Mouse (Mus musculus) CH12.LX (cell line): Measurements from ENCODE around the gene Zfp282. TPM values are rescaled to one million over a fixed set of nuclear protein-coding genes. Genes with fewer than 3 reads are reported as not detected.

Experiments
- DNase-seq: peaks from one replicate; pipeline ENCODE4 v3.0.0-alpha.2; 2013; ENCODE audit errors: extremely low read depth
- H3K27ac ChIP-seq: 2 replicates; pipeline ENCODE4 v1.5.1; 2012; ENCODE audit warnings: low read depth, mild to moderate bottlenecking, control low read depth, moderate library complexity; ENCODE audit not compliant: insufficient read depth
- H3K27me3 ChIP-seq: replicated peaks from 2 replicates; pipeline ENCODE3; 2012; ENCODE audit warnings: inconsistent platforms
- H3K36me3 ChIP-seq, 2 experiments: replicated peaks in 1 of 2; 2 replicates each; pipeline versions ENCODE3 to v1.6.1; 2012; ENCODE audit warnings: inconsistent platforms in 1 of 2, low read length in 1 of 2, mild to moderate bottlenecking in 1 of 2, mixed read lengths in 1 of 2, moderate library complexity in 1 of 2; ENCODE audit not compliant: control insufficient read depth in 1 of 2, insufficient read depth in 1 of 2
- H3K4me1 ChIP-seq, 2 experiments: 2 replicates each; pipeline ENCODE4 v1.6.1; 2012; ENCODE audit warnings: inconsistent platforms in 1 of 2, moderate library complexity in 1 of 2; ENCODE audit not compliant: insufficient read depth in 2 of 2, control insufficient read depth in 1 of 2
- H3K4me2 ChIP-seq: 2 replicates; pipeline ENCODE4 v1.6.1; 2012; ENCODE audit warnings: low read depth, mild to moderate bottlenecking, control low read depth; ENCODE audit not compliant: poor library complexity, insufficient read depth, severe bottlenecking
- H3K4me3 ChIP-seq, 3 experiments: fragments of 150-350 bp in 1 of 3; sonication (generic) in 1 of 3; replicated peaks in 1 of 3; 2 replicates each; pipeline versions ENCODE3 to v1.5.1; 2011 to 2012; ENCODE audit warnings: low read depth in 2 of 3, low read length in 2 of 3, mild to moderate bottlenecking in 2 of 3, moderate library complexity in 2 of 3, control low read depth in 1 of 3, improper control_type of control experiment in 1 of 3, inconsistent platforms in 1 of 3, mixed read lengths in 1 of 3; ENCODE audit not compliant: poor library complexity in 1 of 3
- H3K79me2 ChIP-seq: replicated peaks from 2 replicates; pipeline ENCODE4 v1.6.1; 2012; ENCODE audit warnings: mild to moderate bottlenecking, moderate library complexity; ENCODE audit not compliant: control insufficient read depth, poor library complexity, insufficient read depth, severe bottlenecking; ENCODE audit errors: extremely low read depth
- H3K9ac ChIP-seq: 2 replicates; pipeline ENCODE4 v1.6.1; 2012; ENCODE audit warnings: low read depth, mild to moderate bottlenecking, control low read depth, moderate library complexity; ENCODE audit not compliant: insufficient read depth
- H3K9me3 ChIP-seq: replicated peaks from 2 replicates; pipeline ENCODE3; 2012; ENCODE audit warnings: low read length, inconsistent platforms, mixed read lengths
- MAX ChIP-seq: IDR thresholded peaks from 2 replicates; pipeline ENCODE4 v1.6.1; 2011; ENCODE audit warnings: low read length, improper control_type of control experiment
- MAZ ChIP-seq: IDR thresholded peaks from 2 replicates; pipeline ENCODE4 v1.6.1; 2012; ENCODE audit warnings: low read depth, mild to moderate bottlenecking, inconsistent platforms, low read length, improper control_type of control experiment, moderate library complexity
- MEF2A ChIP-seq: IDR thresholded peaks from 2 replicates; pipeline ENCODE4 v1.6.1; 2014; ENCODE audit warnings: low read depth, mild to moderate bottlenecking, inconsistent platforms, low read length, improper control_type of control experiment, borderline replicate concordance
- NELFE ChIP-seq: IDR thresholded peaks from 2 replicates; pipeline ENCODE4 v1.6.1; 2011; ENCODE audit warnings: low read depth, low read length, improper control_type of control experiment
- NRF1 ChIP-seq: IDR thresholded peaks from 2 replicates; pipeline ENCODE4 v1.6.1; 2014; ENCODE audit warnings: low read depth, mild to moderate bottlenecking, inconsistent platforms, low read length, improper control_type of control experiment, moderate library complexity
- POLR2A ChIP-seq: IDR thresholded peaks from 2 replicates; pipeline ENCODE4 v1.6.1; 2011; ENCODE audit warnings: low read depth, mild to moderate bottlenecking, improper control_type of control experiment, low read length
- POLR2AphosphoS2 ChIP-seq: IDR thresholded peaks from 2 replicates; pipeline ENCODE4 v1.6.1; 2011; ENCODE audit warnings: low read depth, low read length, improper control_type of control experiment
- RAD21 ChIP-seq: IDR thresholded peaks from 2 replicates; pipeline ENCODE4 v1.6.1; 2011; ENCODE audit warnings: low read depth, mild to moderate bottlenecking, low read length, improper control_type of control experiment, moderate library complexity
- USF1 ChIP-seq: IDR thresholded peaks from 2 replicates; pipeline ENCODE4 v1.6.1; 2014; ENCODE audit warnings: low read depth, mild to moderate bottlenecking, inconsistent platforms, low read length, improper control_type of control experiment
- dilution Hi-C: fragments of 300-500 bp; cut with MboI; formaldehyde crosslinking; loops from 2 replicates; pipeline ENCODE4 v1.14.3; 2020; ENCODE audit warnings: low sequenced_read_pairs; ENCODE audit not compliant: extremely low pct_unique_long_range_greater_than_20kb, extremely low pct_ligation_motif_present
- in situ Hi-C: fragments of 300-500 bp; cut with MboI; formaldehyde crosslinking; loops from 3 replicates; pipeline ENCODE4 v1.14.3; 2019; ENCODE audit warnings: low sequenced_read_pairs, low pct_ligation_motif_present, low pct_unique_long_range_greater_than_20kb, mixed read lengths
- polyA plus RNA-seq: library from polyadenylated mRNA; unstranded; fragments of >175 nt; gene quantifications from 2 replicates; pipeline ENCODE4 v1.2.1, GENCODE M21; 2012; ENCODE audit warnings: low read depth; ENCODE audit not compliant: insufficient read length
- total RNA-seq, 2 experiments: library from RNA; depleted of rRNA; stranded (reverse); fragments of 300-350 nt in 1 of 2; fragments of >200 nt in 1 of 2; gene quantifications; 2 replicates each; pipeline ENCODE4 v1.2.3; 2012 to 2014

Gene Zfp282
- total and polyA plus RNA-seq, 3 experiments: 10.9 to 15.0 (median 14.7) TPM

GRCm38 (mm10) chr6:47954425-47954824 is 77.4 kb downstream of the Zfp282 start (continued):
- TF ChIP-seq USF1 (no peak), MAX (no peak)

GRCm38 (mm10) chr6:47957816-47958215 is 80.8 kb downstream of the Zfp282 start:
- no peaks in the 10 kb centered on the region; the same call in 1 of the 2 replicates for H3K79me2 ChIP-seq
- no peak overlapping the region for H3K4me3 ChIP-seq
- H3K4me2 ChIP-seq: no peak overlapping the region
- peaks cover 8 to 55% of the 10 kb centered on the region in 2 experiments; a peak in 3 of 4 replicates for H3K4me1 ChIP-seq
- in situ Hi-C loops (no loop called here), dilution Hi-C loops (no loop called here)
- no peaks in the 10 kb centered on the region for H3K9me3 ChIP-seq
- no peak for DNase-seq
- no peak overlapping the region for H3K9ac ChIP-seq
- no peaks in the 10 kb centered on the region for H3K27me3 ChIP-seq
- H3K36me3 ChIP-seq: peaks cover 32 to 62% of the 10 kb centered on the region in 2 experiments
- H3K27ac ChIP-seq: no peak overlapping the region
- no peak for TF ChIP-seq POLR2AphosphoS2
- no peak for TF ChIP-seq NELFE
- TF ChIP-seq USF1: no peak
- TF ChIP-seq RAD21: no peak
- TF ChIP-seq NRF1: no peak
- TF ChIP-seq MEF2A: no peak
- no peak for TF ChIP-seq MAZ
- no peak for TF ChIP-seq POLR2A

Other genes starting within 250 kb of the Zfp282 start
- gene Pdia4, start 63.8 kb upstream of the Zfp282 start, total RNA-seq (2012; rRNA removed): 186 and 259 TPM in 2 replicates
- gene Pdia4, start 63.8 kb upstream of the Zfp282 start, total RNA-seq (2014; rRNA removed): 239 and 242 TPM in 2 replicates
- gene Pdia4, start 63.8 kb upstream of the Zfp282 start, polyA plus RNA-seq: 204 and 205 TPM in 2 replicates
- gene Zfp786, start 46.3 kb upstream of the Zfp282 start, total RNA-seq (2012; rRNA removed): 0.55 and 0.89 TPM in 2 replicates
- gene Zfp786, start 46.3 kb upstream of the Zfp282 start, total RNA-seq (2014; rRNA removed): 0.30 and 0.36 TPM in 2 replicates
- gene Zfp786, start 46.3 kb upstream of the Zfp282 start, polyA plus RNA-seq: 0.20 and 0.40 TPM in 2 replicates
- 1.8 and 2.2 TPM in 2 replicates for gene Zfp398, start 41.5 kb upstream of the Zfp282 start, total RNA-seq (2012; rRNA removed)
- gene Zfp398, start 41.5 kb upstream of the Zfp282 start, total RNA-seq (2014; rRNA removed): 1.5 and 1.8 TPM in 2 replicates
- 4.4 and 4.6 TPM in 2 replicates for gene Zfp398, start 41.5 kb upstream of the Zfp282 start, polyA plus RNA-seq
- 5.1 and 5.2 TPM in 2 replicates for gene Zfp212, start 43.3 kb downstream of the Zfp282 start, total RNA-seq (2012; rRNA removed)
- gene Zfp212, start 43.3 kb downstream of the Zfp282 start, total RNA-seq (2014; rRNA removed): 6.3 TPM in 2 replicates
- 12.1 and 12.3 TPM in 2 replicates for gene Zfp212, start 43.3 kb downstream of the Zfp282 start, polyA plus RNA-seq
- 10.5 and 11.5 TPM in 2 replicates for gene Zfp956, start 76.2 kb downstream of the Zfp282 start, total RNA-seq (2012; rRNA removed)
- gene Zfp956, start 76.2 kb downstream of the Zfp282 start, total RNA-seq (2014; rRNA removed): 7.8 and 9.0 TPM in 2 replicates
- gene Zfp956, start 76.2 kb downstream of the Zfp282 start, polyA plus RNA-seq: 7.9 and 9.2 TPM in 2 replicates
- gene Zfp777, start 171.7 kb downstream of the Zfp282 start, total RNA-seq (2012; rRNA removed): 10.9 and 16.5 TPM in 2 replicates
- 5.3 and 7.1 TPM in 2 replicates for gene Zfp777, start 171.7 kb downstream of the Zfp282 start, total RNA-seq (2014; rRNA removed)
- 13.6 and 15.4 TPM in 2 replicates for gene Zfp777, start 171.7 kb downstream of the Zfp282 start, polyA plus RNA-seq
- 18.3 and 18.6 TPM in 2 replicates for gene Zfp746, start 209.4 kb downstream of the Zfp282 start, total RNA-seq (2012; rRNA removed)
- gene Zfp746, start 209.4 kb downstream of the Zfp282 start, total RNA-seq (2014; rRNA removed): 17.9 and 18.2 TPM in 2 replicates
- 18.7 and 18.8 TPM in 2 replicates for gene Zfp746, start 209.4 kb downstream of the Zfp282 start, polyA plus RNA-seq